Mouse (Mus musculus) ES-Bruce4 (cell line): ENCODE measurements at regions not wholly inside any gene's neighbourhood (a gene's known extent, or its start where the extent isn't known, plus 50 kb on each side); places are given as distances from the start of the nearest gene placed in this dataset.

ENCODE experiments used
- H3K27ac ChIP-seq: 2 replicates; pipeline ENCODE4 v1.5.1; 2012; ENCODE audit warnings: low read length, inconsistent platforms; ENCODE audit not compliant: insufficient read depth
- H3K27me3 ChIP-seq: 2 replicates; pipeline ENCODE4 v1.6.1; 2012; ENCODE audit warnings: mild to moderate bottlenecking, low read length, inconsistent platforms; ENCODE audit not compliant: control insufficient read depth, poor library complexity, insufficient read depth, severe bottlenecking
- H3K36me3 ChIP-seq: 2 replicates; pipeline ENCODE4 v1.6.1; 2012; ENCODE audit warnings: inconsistent platforms, mild to moderate bottlenecking, low read length, moderate library complexity; ENCODE audit not compliant: control insufficient read depth, poor library complexity, insufficient read depth, severe bottlenecking
- H3K4me1 ChIP-seq: one replicate; pipeline ENCODE4 v1.8.1; 2011; ENCODE audit warnings: low read length; ENCODE audit not compliant: control insufficient read depth, insufficient read depth
- H3K4me3 ChIP-seq: 2 replicates; pipeline ENCODE4 v1.5.1; 2011; ENCODE audit warnings: low read depth, mild to moderate bottlenecking, low read length
- H3K9ac ChIP-seq: 2 replicates; pipeline ENCODE4 v1.6.1; 2012; ENCODE audit warnings: low read depth, mild to moderate bottlenecking, inconsistent platforms; ENCODE audit not compliant: poor library complexity, severe bottlenecking
- H3K9me3 ChIP-seq: replicated peaks from 2 replicates; pipeline ENCODE4 v1.6.1; 2012; ENCODE audit warnings: mild to moderate bottlenecking, low read length, inconsistent platforms; ENCODE audit not compliant: control insufficient read depth, poor library complexity, insufficient read depth, severe bottlenecking
- CTCF ChIP-seq: IDR thresholded peaks from one replicate; pipeline ENCODE4 v1.8.1; 2011; ENCODE audit warnings: low read depth, low read length
- EP300 ChIP-seq: IDR thresholded peaks from 2 replicates; pipeline ENCODE4 v1.6.1; 2011; ENCODE audit warnings: low read depth, low read length; ENCODE audit not compliant: insufficient read depth
- POLR2A ChIP-seq: IDR thresholded peaks from one replicate; pipeline ENCODE4 v1.8.1; 2011; ENCODE audit warnings: low read length; ENCODE audit not compliant: insufficient read depth

DNA sequence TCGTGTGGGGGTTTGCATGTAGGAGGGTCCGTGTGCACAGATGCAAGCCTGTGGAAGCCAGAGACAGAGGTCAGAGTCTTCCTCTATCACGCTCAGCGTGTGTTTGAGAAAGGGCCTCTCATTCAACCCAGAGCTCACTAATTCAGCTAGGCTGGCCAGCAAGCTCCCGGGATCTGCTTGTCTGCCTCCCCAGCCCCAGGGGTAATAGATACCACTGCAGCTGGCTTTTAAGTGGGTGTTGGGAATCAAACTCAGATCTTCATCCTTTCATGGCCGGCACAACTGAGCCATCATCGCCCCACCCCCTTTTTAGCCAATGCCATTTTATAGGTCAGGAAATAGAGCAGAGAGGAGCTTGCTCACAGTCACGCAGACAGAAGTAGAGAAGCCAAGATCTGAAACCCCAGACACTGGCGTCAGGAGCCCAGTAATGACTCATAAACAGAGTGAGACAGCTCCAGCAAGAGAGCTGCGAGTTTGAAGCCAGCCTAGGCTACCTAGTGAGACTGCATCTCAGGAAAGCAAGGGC, 80.3 kb downstream of the 1700001O22Rik start:
- H3K27me3 ChIP-seq: no peaks in the 10 kb centered on the region
- TF ChIP-seq CTCF: no peak
- TF ChIP-seq EP300: no peak
- TF ChIP-seq POLR2A: no peak
- H3K36me3 ChIP-seq: no peaks in the 10 kb centered on the region
- H3K4me1 ChIP-seq: peaks cover 16% of the 10 kb centered on the region
- H3K27ac ChIP-seq: no peak overlapping the region
- H3K9ac ChIP-seq: no peak overlapping the region
- H3K4me3 ChIP-seq: no peak overlapping the region
- no peaks in the 10 kb centered on the region for H3K9me3 ChIP-seq

DNA sequence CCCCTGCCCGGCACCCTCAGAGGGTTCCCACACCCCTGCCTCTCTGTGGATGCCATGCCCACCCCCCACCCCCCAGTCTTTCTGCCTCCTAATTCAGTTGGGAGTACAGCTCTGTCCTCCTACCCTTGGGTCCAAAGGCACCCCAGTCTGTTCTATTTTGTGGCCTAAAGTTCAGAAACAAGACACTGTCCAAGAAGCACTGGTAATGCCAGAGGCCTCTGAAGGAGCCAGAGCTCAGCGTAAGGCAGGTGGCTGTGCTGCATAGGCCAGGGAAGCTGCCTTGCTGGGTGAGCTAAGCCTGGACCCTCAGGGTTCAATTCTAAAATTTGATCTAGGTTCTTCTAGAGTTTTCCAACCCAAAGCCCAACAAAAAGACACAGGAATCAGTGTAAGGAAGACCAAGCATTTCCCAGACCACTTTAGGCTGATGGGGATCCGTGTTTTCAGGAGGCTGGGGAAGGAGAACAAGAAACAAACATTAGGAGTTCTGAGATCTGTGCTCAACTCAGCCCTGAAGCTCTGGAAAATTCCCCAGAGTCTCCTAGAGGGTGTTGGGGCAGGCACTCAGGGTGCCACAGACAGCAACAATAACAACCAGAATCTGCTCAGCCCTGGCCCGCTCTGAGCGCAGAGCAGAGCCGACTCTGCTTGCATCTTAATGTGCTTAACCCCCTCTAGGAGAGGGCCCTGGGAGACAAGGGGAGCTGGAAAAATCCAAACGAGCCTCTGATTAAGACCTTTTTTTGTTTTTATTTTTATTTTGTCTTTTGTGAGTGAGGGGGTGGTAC, 81.0 kb downstream of the 1700001O22Rik start:
- H3K4me3 ChIP-seq: no peak overlapping the region

DNA sequence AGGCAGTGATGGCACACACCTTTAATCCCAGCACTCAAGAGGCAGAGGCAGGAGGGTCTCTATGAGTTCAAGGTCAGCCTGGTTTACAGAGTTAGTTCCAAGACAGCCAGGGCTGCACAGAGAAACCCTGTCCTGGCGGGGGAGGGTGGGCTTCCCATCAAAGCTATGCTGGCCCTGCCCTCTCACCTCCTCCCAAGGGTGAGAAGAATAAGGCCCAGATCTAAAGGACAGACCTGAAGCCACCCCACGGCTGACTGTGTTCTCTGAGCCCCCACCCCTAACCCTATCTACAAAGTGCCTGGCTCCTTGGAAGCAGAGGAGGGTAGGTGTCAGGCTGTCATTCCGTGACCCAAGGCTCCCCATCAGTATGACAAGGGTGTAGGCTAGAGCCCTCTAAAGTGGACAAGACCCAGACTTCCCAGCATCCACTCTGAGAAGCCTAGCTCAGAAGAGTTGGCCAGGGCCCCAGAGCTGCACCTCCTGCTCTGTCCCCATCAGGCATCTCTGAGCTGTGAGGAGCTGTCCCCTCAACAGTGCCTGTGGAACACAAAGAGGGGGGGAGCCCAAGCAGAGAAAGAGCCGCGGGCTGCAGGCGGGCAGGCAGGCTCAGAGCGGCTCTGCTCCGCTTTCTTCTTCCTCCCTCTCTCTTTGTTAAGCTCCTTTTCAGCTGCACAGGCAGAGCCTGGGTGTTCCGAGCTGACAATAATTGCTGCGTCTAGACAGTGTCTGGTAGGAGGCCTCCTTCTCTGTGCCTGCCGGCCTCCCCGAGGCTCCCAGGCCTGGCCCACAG, 81.8 kb downstream of the 1700001O22Rik start:
- no peak overlapping the region for H3K27ac ChIP-seq
- H3K4me1 ChIP-seq: peaks cover 16% of the 10 kb centered on the region
- no peaks in the 10 kb centered on the region for H3K9me3 ChIP-seq
- no peaks in the 10 kb centered on the region for H3K36me3 ChIP-seq
- H3K27me3 ChIP-seq: no peaks in the 10 kb centered on the region
- TF ChIP-seq EP300 (peak; percentile 68; the same call in 1 of the 2 replicates), POLR2A (no peak)
- no peak overlapping the region for H3K4me3 ChIP-seq
- H3K9ac ChIP-seq: no peak overlapping the region

More for the DNA sequence above, 81.0 kb downstream of the 1700001O22Rik start:
- Histone ChIP-seq H3K27ac (no peak overlapping the region), H3K36me3 (no peaks in the 10 kb centered on the region), H3K4me1 (peaks cover 16% of the 10 kb centered on the region), H3K9ac (no peak overlapping the region), H3K9me3 (no peaks in the 10 kb centered on the region), H3K27me3 (no peaks in the 10 kb centered on the region)
- TF ChIP-seq CTCF: no peak
- TF ChIP-seq EP300: no peak
- TF ChIP-seq POLR2A: no peak

DNA sequence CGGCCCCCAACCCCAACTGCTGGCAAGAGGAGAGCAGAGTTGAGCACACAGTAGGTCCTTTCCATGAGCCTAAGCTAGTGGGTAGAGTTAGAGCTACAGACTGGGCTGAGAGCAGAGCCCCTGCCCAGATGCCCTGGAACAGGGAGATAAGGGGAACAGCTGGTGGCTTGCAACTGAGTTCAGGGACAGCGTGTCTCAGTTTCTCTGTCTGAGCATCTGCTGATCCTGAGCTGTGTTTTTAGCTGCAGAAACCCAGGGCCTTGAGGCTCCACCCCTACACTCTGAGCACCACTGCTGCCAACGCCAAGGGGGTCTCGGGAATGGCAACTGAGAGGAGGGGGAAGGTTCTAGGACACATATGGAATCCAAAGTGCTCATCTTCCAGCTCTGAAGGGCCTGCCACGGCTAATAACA, 82.4 kb downstream of the 1700001O22Rik start:
- H3K36me3 ChIP-seq: no peaks in the 10 kb centered on the region
- peaks cover 16% of the 10 kb centered on the region for H3K4me1 ChIP-seq
- H3K27me3 ChIP-seq: no peaks in the 10 kb centered on the region
- no peak overlapping the region for H3K27ac ChIP-seq
- TF ChIP-seq EP300 (no peak), CTCF (no peak), POLR2A (no peak)
- no peaks in the 10 kb centered on the region for H3K9me3 ChIP-seq
- H3K9ac ChIP-seq: no peak overlapping the region
- H3K4me3 ChIP-seq: no peak overlapping the region

DNA sequence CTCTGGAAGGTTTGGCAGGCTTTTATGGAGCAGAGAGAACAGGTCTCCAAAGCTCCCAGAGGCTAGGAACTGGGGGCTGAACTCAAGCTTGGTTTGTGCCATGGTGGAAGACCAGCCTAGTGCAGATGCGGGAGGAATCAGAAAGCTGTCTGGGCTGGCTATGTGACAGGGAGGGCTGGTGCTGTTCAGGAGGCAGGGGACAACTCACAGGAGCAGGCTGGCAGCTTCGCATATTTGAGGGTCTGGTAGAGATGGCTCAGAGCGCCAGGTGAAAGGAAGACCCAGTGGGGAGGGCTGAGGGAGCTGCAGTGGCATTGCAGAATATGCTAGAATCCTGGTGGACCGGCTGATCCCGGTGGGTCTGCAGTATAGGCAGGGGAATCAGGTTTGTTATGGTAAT, 83.2 kb downstream of the 1700001O22Rik start:
- no peak overlapping the region for H3K4me3 ChIP-seq
- H3K36me3 ChIP-seq: no peaks in the 10 kb centered on the region
- H3K4me1 ChIP-seq: peaks cover 16% of the 10 kb centered on the region
- H3K9me3 ChIP-seq: no peaks in the 10 kb centered on the region
- no peak for TF ChIP-seq CTCF
- TF ChIP-seq POLR2A: no peak
- no peak for TF ChIP-seq EP300
- no peak overlapping the region for H3K27ac ChIP-seq
- H3K27me3 ChIP-seq: no peaks in the 10 kb centered on the region
- no peak overlapping the region for H3K9ac ChIP-seq
